Mouse (Mus musculus): ENCODE data around the gene Xylt1.

Xylt1 gene

GRCm38 (mm10) chr7:117435730-117436441, 55.1 kb downstream of the Xylt1 start:
- DNase-seq (ENCODE audit: low spot score): no peak

- no peak for DNase-seq (ENCODE audit: low spot score)
Measured at GRCm38 (mm10) chr7:117436892-117437291, 56.1 kb downstream of the Xylt1 start.

- DNase-seq (ENCODE audit: low spot score): no peak
Measured at GRCm38 (mm10) chr7:117440994-117441393, 60.2 kb downstream of the Xylt1 start.

GRCm38 (mm10) chr7:117442639-117443038, 61.9 kb downstream of the Xylt1 start:
- DNase-seq (ENCODE audit: low spot score): no peak

- DNase-seq (ENCODE audit: low spot score): no peak
Measured at GRCm38 (mm10) chr7:117443215-117443614, 62.4 kb downstream of the Xylt1 start.

- DNase-seq (ENCODE audit: low spot score): no peak
Measured at GRCm38 (mm10) chr7:117445471-117445870, 64.7 kb downstream of the Xylt1 start.

- no peak for DNase-seq (ENCODE audit: low spot score)
Measured at GRCm38 (mm10) chr7:117449605-117450004, 68.8 kb downstream of the Xylt1 start.

GRCm38 (mm10) chr7:117451212-117451611, 70.4 kb downstream of the Xylt1 start:
- DNase-seq (ENCODE audit: low spot score): no peak

GRCm38 (mm10) chr7:117452269-117452668, 71.5 kb downstream of the Xylt1 start:
- no peak for DNase-seq (ENCODE audit: low spot score)

- no peak for DNase-seq (ENCODE audit: low spot score)
Measured at GRCm38 (mm10) chr7:117454789-117455548, 74.2 kb downstream of the Xylt1 start.

- no peak for DNase-seq (ENCODE audit: low spot score)
Measured at GRCm38 (mm10) chr7:117462196-117462935, 81.6 kb downstream of the Xylt1 start.

- DNase-seq (ENCODE audit: low spot score): no peak
Measured at GRCm38 (mm10) chr7:117464956-117465355, 84.2 kb downstream of the Xylt1 start.

- no peak for DNase-seq (ENCODE audit: low spot score)
Measured at GRCm38 (mm10) chr7:117466006-117466780, 85.4 kb downstream of the Xylt1 start.

GRCm38 (mm10) chr7:117470243-117470802, 89.5 kb downstream of the Xylt1 start:
- DNase-seq (ENCODE audit: low spot score): no peak

GRCm38 (mm10) chr7:117472055-117472780, 91.4 kb downstream of the Xylt1 start:
- DNase-seq (ENCODE audit: low spot score): no peak

- no peak for DNase-seq (ENCODE audit: low spot score)
Measured at GRCm38 (mm10) chr7:117472781-117473743, 92.3 kb downstream of the Xylt1 start.

- DNase-seq (ENCODE audit: low spot score): no peak
Measured at GRCm38 (mm10) chr7:117474302-117474701, 93.5 kb downstream of the Xylt1 start.

GRCm38 (mm10) chr7:117475106-117475505, 94.3 kb downstream of the Xylt1 start:
- DNase-seq (ENCODE audit: low spot score): no peak

GRCm38 (mm10) chr7:117478937-117479336, 98.2 kb downstream of the Xylt1 start:
- no peak for DNase-seq (ENCODE audit: low spot score)

- DNase-seq (ENCODE audit: low spot score): no peak
Measured at GRCm38 (mm10) chr7:117480831-117481230, 100.1 kb downstream of the Xylt1 start.

All from urinary bladder, postnatal 25 days (tissue).